Mouse (Mus musculus) cerebellum, adult 9-11 months (tissue): ENCODE measurements around the gene Ebf1.

Source experiments
- DNase-seq: peaks from one replicate; pipeline ENCODE4 v3.0.0; 2022

Gene Ebf1

GRCm38 (mm10) chr11:44663609-44664141 lies 46.6 kb downstream of the Ebf1 start:
- no peak for DNase-seq

DNA sequence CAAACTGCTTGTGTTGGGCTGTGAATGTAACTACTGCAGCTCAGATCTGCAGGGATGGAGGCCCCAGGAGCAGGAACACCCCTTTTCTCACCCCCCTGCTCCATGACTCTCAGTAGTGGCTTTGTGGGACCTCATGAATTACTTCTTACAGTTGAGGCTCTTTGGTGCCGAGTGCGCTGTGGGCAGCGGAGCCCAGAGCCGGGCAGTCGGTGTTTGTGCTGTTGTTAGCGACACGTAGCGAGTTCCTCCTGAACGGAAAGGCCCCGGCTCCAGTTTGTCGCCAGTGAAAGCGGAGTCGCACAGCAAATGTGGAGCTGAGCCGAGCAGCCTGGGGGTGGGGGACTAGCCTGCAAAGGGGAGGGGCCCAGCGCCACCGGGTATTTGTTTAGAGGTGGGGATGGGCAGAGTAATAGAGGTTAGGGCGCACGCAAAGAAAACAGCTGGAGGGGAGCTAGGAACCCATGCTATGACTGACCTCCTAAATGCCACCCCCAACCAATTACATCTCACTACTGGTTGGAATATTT lies 48.1 kb downstream of the Ebf1 start:
- DNase-seq, result no peak

DNA sequence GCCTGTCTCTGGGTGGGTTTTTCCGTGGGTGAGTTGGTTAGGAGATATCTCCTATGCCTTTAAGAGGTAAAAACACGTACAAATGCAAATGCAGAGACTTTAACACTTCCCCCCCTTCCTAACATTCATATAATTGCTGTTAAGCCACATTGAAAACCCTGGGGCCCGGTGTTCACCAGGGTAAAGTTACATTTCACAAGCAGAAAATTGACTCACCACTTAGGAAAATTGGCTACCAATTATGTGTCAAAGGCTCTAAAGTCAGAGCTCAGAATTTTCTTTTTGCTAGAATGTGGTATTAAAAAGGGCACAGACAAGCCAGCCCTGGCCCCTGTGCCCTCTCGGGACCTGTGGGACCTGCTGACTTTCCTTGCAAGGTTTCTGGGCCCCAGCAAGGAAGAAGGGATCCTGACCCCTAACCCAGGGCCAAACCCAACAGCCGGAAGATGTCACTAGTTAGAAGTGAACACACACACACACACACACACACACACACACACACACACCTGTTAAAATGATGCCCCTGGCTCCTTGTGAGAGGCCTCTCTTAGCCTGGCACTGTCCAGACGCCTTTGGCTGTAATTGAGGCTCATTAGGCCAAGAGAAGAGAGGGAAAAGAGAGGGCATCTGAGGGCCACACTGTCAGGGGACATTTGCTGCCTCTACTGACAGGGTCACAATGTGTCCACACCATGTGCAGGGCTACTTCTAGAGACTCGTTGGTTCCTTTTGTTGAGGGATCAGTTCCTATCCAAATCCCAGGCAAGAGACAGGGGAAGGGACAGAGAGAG lies 48.8 kb downstream of the Ebf1 start:
- no peak for DNase-seq

DNA sequence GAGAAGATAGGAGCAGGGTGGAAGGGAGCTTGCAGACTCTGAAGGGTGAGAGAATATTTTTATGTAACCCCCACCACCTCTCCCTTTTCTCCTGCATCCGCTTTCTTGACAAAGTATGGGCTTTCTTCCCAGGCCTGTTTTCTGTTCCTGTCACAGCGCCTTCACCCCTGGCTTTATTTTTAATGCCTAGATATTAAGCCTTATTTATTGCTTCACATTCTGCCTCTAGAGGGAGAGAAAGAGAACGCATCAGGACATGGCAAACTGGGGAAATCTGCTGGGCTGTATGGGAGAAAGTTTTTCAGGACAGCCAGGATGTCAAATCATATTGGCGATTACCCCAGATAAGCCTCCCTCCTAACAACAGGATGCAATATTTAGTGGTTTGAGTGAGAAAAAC lies 49.6 kb downstream of the Ebf1 start:
- no peak for DNase-seq

DNA sequence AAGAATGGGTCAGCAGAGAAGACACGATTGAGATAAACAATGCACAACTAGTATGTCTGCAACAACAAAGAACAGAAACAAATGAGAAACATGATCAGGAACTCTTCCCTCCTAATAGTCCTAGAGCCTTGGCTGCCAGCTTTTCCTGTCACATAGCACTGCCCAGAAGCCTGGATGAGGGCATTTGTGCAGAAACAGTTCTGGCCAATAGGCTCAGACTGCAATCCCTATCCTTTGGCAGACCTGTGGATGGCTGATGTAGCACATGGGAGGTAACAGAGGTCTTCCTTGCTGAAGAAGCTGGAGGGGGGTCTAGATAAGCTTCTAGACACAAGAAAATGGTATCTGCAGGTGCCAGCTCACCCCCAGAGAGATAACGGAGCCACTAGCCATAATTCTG lies 64.2 kb downstream of the Ebf1 start:
- DNase-seq, result no peak

- DNase-seq, result no peak
These were observed 64.9 kb downstream of the Ebf1 start for GRCm38 (mm10) chr11:44681995-44682394.

GRCm38 (mm10) chr11:44682703-44683539 lies 65.8 kb downstream of the Ebf1 start:
- no peak for DNase-seq

DNA sequence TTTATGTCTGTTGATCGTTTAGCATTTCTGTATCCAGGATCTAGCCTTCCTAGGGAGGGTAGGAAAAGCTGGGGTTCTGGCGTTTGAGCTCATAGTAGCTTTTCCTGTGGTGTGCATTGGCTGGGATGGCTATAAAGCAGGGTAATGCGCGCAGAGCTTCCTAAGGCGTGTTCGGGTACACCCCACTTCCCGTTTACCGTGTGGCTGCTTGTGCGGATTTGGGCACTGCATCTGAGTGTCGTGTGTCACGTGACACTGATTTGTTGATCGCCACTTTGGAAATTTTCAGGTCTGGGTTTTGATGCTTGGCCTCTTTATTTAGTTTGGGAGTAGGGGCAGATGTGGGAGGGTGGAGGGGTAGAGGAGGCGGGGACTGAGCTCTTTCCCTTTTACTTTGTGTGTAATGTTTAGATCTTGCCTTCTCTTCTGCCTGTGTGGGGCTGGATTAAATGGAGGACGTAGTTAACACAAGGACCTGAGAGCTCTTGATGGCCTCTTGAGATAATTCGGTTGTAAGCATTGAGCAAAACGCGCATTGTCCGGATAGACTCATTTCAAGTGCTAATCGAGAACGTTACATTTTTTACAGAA lies 67.5 kb downstream of the Ebf1 start:
- no peak for DNase-seq

DNA sequence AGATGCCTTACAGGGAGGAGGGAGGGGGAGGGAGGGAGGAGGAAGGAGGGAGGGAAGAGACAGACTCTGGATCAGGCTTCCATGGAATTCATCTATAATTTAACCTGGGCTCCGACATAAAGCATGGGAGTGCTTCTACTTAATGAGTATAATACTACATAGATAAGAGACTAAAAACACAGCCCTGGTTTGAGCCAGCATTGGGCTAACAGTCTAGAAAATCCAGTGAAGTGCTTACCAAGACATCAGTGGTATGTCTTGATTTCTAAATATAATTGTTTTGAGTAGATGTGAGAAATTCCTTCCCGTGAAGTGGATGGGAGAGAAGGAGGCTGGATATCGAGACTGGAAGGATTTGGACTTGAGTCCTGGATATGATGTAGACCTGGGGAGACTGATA lies 68.0 kb downstream of the Ebf1 start:
- no peak for DNase-seq

GRCm38 (mm10) chr11:44685911-44686361 lies 68.8 kb downstream of the Ebf1 start:
- no peak for DNase-seq

GRCm38 (mm10) chr11:44686378-44686777 lies 69.3 kb downstream of the Ebf1 start:
- no peak for DNase-seq

DNA sequence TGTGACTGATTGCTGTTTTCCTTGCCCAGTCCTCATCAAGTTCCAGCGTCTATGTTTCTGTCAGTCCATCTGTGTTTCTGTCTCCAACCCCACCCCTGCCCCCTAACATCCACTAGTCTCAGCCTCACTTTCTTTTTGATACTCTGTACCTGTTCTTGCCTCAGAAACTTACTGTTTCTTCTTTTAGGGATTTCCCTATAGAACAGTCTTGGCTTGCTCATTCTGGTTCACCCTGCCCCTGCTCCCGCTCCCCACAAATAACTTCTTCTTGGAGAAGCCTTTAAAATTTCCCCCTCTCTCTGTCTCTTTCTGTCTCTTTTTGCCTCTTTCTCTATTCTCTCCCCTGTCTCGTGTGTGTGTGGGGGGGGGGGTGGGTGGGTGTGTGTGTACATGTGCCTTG lies 71.4 kb downstream of the Ebf1 start:
- DNase-seq, result no peak

GRCm38 (mm10) chr11:44689571-44690264 lies 72.6 kb downstream of the Ebf1 start:
- DNase-seq, result peak; percentile 34

DNA sequence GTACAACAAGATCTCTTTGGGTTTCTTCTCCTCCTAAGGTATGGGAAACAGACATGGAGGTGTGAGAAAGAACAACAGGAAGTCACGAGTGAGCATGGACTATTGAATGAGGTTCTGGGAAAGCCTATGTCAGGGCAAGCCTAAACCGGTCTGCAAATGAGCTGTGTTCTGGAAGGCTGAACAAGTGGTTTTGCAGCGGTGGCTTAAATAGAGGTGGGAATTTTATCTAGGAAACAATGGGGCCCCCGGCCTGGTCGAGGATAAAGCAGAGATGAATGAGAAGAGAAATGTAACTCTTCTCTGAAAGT lies 73.1 kb downstream of the Ebf1 start:
- DNase-seq, result no peak

DNA sequence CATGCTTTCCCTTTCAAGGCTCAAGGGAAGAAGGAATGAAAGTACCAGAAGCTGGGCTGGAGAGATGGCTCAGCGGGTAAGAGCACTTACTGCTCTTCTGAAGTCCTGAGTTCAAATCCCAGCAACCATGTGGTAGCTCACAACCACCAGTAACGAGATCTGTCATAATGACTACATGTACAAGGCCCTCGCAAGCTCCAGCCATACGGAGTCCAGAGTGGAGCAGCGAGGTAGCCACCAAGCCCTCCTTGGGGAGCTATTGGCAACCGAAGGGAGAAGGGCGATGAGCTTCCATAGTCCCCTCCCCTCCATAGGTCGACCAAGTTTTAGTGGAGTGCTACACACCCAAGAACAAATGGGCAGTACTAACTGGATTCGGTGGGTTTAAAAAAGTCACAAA lies 78.3 kb downstream of the Ebf1 start:
- no peak for DNase-seq

- peak; percentile 73 for DNase-seq
These were observed 79.6 kb downstream of the Ebf1 start for GRCm38 (mm10) chr11:44696539-44697201.

- no peak for DNase-seq
These were observed 83.1 kb downstream of the Ebf1 start for GRCm38 (mm10) chr11:44700181-44700580.

DNA sequence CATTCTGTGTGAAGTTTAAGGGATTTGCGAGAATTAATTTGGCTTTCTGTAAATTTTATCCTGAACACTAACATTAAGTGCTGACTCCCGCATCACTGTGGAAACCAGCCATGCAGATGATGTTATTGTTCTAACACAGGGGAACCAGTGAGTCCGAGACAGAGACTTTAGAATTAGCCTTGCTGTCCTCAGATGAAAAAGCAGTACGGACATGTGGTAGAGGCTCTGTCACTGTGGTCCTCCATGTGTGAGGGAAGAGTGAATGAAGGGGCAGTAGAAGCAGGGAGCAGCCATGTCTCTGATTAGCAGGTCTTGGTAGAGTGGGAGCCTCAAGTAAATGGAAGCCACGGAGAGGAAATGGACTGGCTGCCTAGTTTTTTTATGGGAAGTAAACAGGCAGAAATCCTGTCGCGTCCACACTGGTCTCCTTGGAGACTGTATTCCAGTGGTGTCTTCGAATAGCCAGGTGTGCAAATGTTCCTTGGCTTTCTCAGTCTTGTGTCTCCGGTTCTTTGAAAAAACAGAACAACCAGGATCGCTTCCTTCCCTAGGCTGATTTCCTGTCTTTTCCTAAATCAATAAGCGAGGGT lies 84.2 kb downstream of the Ebf1 start:
- DNase-seq, result no peak

DNA sequence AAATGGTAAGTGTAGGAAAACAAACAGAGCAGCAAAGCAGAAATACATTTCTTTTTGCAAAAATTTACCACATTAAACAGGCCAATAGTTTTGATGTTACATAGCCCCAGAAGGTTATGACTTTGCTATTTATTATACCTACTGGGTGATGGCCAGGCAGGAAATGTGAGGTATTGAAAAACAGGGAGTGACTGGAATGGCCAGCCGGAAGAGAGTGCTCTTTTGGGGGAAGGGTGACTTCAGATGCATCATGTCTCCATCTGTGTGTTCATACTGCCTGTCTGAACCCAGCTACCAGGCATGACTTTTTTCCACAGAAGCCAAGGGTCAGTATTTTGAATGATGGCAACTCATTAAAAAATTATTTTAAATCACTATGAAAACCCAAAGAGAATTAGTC lies 84.7 kb downstream of the Ebf1 start:
- no peak for DNase-seq

- DNase-seq, result no peak
These were observed 85.8 kb downstream of the Ebf1 start for GRCm38 (mm10) chr11:44702716-44703486.

DNA sequence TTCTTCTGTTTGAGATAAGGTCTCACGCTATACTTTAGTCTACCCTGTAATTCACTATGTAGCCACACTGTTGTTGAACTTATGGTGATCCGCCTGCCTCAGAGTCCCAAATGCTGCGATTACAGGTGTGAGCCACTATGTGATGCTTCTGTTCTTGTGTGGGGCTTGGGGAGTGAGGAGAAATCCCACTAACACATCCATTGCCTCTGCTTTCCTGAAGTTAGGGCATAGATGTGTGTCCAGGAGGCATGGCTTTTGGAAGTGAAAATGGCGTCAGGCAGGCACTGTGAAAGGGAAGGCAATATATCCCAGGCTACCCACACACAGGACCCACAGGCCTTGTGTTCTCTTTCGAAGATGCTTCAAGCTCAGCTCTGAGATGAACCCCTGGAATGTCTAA lies 86.8 kb downstream of the Ebf1 start:
- no peak for DNase-seq
